Mouse (Mus musculus) liver, adult (tissue): ENCODE results near the gene Gm20388.

Source experiments
- GATA4 ChIP-seq: IDR thresholded peaks from 2 replicates; pipeline ENCODE4 v1.6.1; 2014; ENCODE audit warnings: mild to moderate bottlenecking, low read length; ENCODE audit not compliant: insufficient replicate concordance

The Gm20388 gene

DNA sequence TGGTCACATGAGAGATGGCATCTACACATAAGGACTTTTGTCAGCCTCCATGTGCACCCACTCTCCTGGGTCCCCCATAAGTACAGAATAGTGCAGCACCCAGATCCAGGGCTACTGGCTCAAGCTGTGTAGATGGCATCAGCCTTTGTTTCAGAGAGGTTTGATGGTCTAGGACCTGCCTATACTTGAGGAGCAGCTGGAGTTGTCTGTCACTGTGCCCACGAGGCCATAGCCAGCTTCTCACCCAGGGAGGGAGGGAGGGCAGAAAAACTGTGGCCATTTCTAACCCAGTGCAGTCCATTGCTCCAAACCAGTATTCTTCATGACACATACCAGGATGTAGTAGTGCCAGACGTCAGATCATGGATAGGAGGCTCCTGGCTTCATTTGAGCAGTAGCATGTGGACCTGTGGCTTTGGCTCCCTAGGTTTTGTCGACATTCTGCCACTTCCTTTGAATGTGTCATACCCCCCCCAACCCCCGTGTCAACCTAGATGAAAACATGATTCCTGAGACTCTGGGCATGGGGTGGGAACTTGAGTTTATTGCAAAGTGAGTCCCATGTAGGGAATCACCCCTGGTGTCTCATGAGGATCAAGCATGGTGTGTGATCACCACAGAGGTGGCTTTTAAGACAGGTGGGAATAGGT, 4377.7 kb downstream of the Gm20388 start:
- no peak for TF ChIP-seq GATA4

- TF ChIP-seq GATA4 = no peak
Measured at GRCm38 (mm10) chr8:124289481-124290050, 4378.9 kb downstream of the Gm20388 start.

GRCm38 (mm10) chr8:124290911-124291691, 4380.5 kb downstream of the Gm20388 start:
- TF ChIP-seq GATA4 = no peak

DNA sequence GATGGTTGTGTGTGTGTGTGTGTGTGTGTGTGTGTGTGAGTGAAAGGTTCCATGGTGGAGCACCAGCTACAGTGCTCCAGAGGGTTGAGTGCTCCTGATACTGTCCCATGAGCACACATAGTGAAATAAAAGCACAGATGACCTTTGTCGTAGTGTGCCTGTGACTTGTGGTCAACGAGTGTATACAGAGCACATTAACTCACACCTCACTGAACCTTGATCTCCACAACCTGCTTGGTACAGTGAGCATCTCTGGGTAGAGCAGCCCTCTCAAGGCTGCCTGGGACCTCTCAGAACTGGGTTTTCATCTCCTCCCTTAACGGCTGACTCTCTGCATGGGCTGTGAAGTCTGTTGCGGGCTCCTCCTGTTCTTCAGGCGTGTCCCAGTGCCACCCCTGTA, 4381.1 kb downstream of the Gm20388 start:
- no peak for TF ChIP-seq GATA4

DNA sequence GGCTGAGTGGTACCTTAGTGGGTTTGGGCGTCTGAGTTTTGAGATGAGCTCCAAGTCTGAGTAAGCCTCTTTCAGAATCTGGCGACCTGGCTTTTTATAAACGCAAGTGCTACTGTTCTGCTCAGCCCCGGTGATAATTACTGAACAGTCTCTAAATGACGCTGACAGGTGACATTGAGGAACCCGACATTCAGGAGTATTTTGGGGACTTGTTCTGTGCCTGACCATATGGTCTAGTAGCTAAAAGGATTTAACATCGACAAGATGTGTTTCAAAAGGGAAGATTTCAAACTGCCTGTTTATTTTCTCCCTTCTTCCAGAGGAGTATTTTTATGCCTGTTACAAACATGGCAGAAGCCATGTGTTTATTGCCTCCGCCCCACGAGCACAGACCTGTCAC, 4382.3 kb downstream of the Gm20388 start:
- TF ChIP-seq GATA4 = no peak

DNA sequence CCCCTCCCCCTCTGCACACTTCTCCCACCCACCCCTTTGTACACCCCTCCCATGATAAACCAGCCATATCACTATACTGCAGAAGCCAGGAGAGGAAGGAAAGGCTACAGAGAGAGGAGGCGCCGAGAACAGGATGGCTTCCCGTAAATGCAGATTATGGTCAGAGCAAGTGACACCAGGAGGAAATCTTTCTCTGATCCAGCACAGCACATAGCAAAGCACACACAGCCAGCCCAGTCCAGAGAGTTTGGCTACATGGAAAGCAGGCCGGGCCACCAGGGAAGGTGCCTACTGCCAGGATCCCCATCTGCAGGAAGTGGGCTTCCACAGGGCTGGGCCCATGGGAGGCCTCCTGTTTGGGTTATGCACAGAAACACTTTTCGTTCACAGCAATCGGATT, 4383.8 kb downstream of the Gm20388 start:
- peak; percentile 72; the same call in 1 of the 2 replicates for TF ChIP-seq GATA4

- TF ChIP-seq GATA4 = no peak
Measured at GRCm38 (mm10) chr8:124294900-124295299, 4384.3 kb downstream of the Gm20388 start.

GRCm38 (mm10) chr8:124295357-124295756, 4384.7 kb downstream of the Gm20388 start:
- no peak for TF ChIP-seq GATA4

- TF ChIP-seq GATA4 = no peak
Measured at GRCm38 (mm10) chr8:124301512-124301911, 4390.9 kb downstream of the Gm20388 start.

DNA sequence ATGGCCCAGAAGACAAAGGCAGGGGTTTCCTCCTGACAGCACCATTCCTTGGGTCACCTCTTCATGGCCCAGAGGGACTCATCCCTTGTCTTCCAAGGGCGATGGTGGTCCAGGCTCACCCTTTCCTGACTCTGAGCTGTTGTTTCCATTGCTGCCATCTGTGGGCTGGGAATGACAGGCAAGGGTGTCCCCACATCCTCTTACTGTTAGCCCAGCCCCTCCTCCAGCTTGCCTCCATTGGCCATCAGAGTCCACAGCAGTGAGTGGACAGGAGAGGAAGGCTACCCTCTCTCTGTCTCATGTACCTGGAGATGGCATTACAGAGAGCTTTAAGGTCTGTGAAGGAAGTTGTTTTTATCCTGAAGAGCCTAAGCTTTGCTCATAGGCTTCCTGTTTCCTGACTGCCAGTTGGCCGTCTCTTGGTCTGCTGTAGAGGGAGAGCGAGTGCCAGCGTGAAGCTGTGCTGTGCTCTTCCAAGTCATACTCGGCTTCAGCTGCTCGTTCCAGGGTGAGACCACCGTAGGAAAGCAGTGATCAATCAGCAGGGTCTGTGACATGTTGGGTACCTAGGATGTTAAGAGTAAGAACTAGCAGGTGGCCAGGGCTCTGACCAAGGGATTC, 4391.4 kb downstream of the Gm20388 start:
- no peak for TF ChIP-seq GATA4

DNA sequence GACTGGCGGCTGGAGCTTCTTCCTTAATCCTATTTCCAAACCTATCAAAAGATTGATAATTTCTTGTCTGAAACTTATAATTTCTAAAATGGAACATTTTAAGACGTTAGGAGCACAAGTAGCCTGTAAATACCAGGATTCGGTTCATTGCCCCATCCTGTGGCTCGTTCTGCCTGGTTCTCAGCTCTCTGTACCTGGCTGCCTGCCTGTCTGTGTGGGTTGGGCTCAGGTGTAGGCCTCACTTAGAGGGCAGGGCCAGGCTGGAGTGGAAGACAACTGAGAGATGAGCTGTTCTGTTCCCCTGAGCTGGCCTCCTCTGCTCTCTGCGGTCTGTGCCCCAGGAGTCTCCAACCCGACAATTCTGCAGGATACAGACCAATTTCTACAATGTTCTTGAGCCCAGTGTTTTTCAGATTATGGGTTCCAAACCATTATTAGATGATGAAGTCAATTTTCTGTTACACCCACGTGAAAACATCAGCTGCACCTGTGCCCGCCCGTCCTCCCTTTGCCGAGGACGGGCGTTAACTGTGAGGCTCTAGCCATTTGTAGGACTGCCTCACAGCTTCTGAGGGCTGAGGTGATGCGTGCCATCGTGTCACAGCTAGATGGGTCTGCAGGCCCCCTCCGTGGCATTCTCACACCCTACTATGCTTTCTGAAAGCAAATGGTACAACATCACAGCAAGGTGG, 4392.7 kb downstream of the Gm20388 start:
- no peak for TF ChIP-seq GATA4

DNA sequence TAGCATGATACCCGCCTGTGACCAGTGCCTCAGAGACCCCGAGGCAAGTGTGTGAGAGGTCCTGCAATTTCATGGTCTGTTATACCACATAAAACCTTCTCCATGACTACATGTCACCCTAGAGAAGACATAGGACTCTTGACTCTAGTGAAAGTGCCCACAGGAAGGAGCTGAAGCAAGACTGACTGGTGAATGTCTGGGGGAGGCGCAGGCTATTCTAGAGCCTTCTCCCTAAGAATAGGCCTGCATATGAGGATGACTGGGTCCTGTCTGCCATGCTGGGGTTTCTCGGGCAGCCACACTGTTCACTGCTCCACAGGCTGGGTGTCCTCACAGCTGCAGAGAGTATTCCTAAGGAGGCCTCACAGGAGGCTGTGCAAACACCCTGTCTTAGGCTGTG, 4393.5 kb downstream of the Gm20388 start:
- no peak for TF ChIP-seq GATA4

GRCm38 (mm10) chr8:124306574-124306973, 4395.9 kb downstream of the Gm20388 start:
- TF ChIP-seq GATA4 = no peak

- no peak for TF ChIP-seq GATA4
Measured at GRCm38 (mm10) chr8:124307700-124308099, 4397.1 kb downstream of the Gm20388 start.

DNA sequence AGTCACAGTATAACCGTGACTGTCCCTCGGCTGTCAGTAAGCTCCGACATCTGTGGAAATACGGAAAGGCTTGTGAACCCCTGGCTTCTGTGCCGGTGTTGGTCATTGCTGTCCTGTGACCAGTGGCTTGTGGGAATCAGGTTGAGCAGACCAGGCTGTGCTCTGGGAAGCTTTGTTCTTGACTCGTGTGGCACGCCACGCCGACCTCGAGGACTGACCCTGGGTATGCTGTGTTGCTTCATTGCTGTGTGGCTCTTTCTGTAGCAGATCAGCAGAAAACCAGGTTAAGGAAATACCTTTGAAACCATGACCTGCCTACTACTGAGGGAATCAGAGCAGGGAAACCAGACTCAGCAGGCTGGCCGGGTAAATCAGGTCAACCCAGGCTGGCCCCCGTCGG, 4399.9 kb downstream of the Gm20388 start:
- TF ChIP-seq GATA4 = no peak

GRCm38 (mm10) chr8:124311111-124311510, 4400.5 kb downstream of the Gm20388 start:
- no peak for TF ChIP-seq GATA4

DNA sequence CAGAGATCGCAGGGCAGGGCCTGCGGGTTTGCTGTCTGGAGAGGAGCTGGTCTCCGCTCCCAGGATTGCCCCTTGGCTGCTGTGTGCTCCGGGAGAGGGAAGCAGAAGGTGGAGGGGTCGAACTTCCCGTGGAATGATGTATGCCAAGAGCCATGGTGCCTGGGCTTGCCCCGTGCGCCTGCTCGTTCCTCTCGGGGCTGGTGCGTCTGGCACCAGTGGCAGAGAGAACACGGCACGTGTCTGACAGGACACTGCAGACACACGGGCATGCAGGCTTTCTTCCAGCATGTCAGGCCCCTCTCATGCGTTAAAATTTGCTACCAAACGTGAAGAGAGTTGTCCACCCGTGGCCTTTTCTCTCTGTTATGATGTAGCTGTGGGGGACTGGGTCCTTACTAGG, 4401.1 kb downstream of the Gm20388 start:
- no peak for TF ChIP-seq GATA4
